Mouse (Mus musculus): ENCODE data around the gene Bri3bp.

Gene Bri3bp

DNA sequence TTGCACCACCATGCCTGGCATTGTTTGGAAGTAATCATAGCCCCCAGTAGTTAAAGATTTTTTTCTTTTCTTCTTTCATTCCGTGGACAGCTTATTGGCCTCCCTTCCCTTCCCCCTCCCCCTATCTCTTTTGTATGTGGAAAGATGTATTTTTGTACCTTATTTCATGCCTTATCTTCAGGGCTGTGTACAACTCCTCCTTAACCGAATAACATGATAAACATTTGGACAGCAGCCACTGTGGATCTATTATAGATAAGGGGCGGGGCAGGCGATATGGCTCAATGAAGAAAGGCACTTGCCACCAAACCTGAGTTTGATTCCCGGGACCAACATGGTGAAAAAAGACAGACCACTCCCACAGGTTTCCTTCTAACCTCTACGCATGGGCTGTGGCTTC, 16.2 kb downstream of the Bri3bp start:
- DNase-seq, result no peak

DNA sequence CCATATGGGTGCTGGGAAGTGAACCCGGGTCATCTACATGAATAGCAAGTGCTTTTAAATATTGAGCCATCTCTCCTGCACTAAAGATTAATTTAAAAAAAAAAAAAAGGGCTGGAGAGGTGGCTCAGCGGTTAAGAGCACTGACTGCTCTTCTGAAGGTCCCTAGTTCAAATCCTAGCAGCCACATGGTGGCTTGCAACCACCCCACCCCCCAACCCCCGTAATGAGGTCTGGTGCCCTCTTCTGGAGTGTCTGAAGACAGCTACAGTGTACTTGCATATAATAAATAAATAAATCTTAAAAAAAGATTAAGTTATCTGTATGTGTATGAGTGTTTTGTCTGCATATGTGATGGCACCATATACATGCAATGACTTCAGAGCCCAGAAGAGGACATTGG, 19.2 kb downstream of the Bri3bp start:
- DNase-seq, result no peak

DNA sequence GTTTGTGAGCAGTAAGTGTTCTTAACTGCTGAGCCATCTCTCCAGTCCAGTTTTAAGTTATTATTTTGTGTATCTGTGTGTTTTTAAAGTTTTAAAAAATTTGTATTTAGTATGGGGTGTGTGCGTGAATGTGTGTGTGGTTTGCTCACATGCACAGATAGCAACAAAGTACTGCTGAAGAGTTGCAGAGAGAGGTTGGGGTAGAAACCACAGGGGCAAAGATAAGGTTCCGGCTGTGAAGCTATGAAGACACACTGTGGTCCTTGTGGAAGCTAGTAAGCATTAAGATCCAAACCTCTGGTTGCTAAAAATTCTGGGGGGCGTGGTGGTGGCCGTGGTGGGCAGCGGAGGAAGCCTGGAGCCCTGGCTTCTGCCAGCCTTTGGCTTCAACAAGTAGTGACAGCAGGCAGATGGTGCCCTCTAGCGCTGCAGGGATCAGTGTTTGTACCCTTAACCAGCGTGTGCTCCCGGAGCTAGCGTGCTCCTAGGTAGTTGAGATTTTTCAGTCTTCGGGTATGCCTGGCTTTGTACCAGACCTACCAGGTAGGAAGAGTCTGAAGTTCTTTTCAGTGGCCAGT, 20.6 kb downstream of the Bri3bp start:
- DNase-seq, result peak; percentile 77

DNA sequence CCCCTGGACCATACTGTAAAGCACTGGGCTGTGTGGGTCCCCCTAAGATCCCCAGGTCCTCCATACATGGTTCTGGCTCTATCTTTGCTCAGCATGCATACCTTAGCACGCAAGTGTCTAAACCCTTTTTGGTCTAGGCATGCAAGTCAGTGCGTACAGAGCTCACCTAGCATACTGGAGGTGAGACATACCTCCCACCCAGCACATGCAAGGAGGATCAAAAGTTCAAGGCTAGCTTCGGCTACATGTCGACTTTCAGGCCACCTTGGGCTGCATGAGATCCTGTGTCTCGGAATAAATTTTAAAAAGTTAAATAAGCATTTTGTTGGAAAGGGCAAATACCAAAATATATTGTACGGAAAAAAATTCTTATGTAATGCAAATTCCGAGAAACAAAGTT, 23.8 kb downstream of the Bri3bp start:
- DNase-seq, result no peak

DNA sequence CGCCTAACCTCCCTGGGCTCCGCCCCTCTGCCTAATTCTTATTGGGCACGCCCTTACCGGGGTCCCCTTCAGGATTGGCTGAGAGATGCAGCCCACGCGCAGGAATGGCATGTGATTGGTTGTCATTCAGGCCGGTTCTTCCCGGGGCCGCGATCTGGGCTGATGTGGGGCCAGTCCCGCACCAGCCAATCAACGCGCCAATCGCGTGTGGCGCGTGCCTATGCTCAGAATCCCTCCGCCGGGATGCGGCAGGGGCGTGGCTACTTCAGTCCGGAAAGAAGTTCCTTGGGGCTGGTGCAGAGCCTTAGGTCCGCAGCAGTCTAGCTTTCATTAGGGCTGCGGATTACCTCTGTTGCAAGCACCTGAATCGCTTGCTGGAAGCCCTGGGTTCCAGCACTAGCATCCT, 24.3 kb downstream of the Bri3bp start:
- DNase-seq, result peak; percentile 99

DNA sequence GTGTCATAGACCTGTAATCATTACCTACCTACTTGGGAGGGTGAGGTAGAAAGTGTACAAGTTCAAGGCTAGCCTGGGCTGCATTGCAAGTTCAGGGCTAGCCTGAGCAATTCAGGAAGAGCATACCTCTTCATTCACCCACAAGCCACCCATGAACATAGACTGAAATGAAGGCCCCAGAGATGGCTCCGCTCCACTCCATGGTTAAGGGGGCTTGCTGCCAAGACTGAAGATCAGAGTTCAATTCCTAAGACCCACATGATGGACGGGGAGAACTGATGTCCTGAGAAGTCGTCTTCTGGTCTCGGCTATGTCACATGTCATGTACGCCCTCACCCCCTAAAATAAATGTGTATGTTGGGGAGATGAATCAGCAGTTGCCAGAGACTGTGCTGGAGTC, 25.1 kb downstream of the Bri3bp start:
- DNase-seq, result peak; percentile 70

DNA sequence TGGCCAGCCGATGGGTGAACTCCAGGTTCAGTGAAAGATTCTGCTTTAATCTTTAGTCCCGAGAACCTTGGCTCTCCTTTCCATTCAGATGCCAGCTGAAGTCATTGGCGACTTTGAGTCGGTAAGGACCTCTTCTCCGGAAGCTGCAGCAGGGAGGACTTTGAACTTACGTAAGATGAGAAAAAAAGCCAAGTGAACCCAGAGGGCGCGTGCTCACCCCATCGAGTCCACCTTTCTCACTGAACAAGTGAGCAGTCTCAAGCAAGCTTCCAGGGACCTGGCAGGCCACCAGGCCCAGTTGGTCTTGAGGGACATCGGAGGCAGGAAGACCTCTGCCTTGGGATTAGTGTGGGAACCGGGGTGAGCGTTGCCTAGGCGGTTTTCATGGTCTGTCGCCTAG, 25.9 kb downstream of the Bri3bp start:
- DNase-seq, result peak; percentile 95

DNA sequence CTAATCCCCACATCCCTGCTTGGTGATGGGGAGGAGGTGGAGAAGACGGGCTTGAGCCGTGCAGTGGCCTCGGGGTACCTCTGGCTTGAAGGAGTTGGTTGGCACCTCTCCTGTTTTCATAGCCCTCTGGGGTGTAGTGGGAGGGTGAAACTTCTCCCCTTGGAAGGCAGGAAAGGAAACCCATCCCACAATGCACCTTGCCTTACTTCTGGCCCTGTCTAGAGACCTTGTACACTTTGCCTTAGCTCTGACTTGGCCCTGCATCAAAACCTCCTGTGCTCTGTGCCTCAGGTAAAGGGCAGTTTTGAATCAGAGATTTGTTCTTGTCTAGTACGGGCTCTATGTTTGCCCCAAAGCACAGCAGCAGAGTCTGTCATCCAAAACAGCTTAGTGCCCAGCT, 29.3 kb downstream of the Bri3bp start:
- DNase-seq, result peak; percentile 83

DNA sequence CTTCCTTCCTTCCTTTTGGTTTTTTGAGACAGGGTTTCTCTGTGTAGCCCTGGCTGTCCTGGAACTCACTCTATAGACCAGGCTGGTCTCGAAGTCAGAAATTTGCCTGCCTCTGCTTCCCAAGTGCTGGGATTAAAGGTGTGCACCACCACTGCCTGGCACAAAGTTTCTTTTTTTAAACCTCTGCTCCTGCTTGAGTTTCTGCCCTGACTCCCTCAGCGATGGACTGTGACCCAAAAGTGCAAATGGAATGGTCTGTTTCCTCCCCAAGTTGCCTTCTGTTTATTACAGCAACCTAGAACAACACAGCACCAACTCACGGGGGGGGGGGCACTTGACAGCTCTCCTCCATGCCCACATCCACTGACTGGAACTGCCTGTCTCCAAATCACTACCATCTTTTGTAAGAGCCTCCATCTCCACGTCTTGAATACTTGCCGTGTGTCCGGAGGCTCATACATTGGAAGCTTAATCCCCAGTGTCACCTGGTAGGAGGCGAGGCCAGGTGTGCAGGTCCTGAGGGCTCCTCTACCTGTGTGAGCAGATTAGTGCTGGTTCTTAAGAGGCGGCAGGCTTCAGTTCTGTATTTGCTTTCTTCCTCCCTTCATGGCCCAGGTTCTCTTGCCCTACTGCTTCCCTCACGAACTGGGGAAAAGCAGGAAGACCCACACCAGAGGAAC, 31.6 kb downstream of the Bri3bp start:
- peak; percentile 64 for DNase-seq

DNA sequence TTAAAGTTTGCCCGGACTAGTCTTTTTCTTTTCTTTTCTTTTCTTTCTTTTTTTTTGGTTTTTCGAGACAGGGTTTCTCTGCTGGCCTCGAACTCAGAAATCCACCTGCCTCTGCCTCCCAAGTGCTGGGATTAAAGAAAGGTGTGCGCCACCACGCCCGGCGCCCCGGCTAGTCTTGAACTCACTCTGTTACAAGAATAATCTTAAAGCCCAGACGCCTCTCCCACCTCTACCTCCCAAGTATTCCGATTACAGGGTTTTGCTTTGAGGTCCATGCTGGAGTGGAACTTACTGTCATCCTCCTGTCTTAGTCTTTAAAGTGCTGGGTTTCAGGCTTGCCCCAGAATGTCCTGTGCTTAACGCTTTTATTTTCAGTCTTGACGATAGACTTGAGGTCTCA, 33.7 kb downstream of the Bri3bp start:
- no peak for DNase-seq

DNA sequence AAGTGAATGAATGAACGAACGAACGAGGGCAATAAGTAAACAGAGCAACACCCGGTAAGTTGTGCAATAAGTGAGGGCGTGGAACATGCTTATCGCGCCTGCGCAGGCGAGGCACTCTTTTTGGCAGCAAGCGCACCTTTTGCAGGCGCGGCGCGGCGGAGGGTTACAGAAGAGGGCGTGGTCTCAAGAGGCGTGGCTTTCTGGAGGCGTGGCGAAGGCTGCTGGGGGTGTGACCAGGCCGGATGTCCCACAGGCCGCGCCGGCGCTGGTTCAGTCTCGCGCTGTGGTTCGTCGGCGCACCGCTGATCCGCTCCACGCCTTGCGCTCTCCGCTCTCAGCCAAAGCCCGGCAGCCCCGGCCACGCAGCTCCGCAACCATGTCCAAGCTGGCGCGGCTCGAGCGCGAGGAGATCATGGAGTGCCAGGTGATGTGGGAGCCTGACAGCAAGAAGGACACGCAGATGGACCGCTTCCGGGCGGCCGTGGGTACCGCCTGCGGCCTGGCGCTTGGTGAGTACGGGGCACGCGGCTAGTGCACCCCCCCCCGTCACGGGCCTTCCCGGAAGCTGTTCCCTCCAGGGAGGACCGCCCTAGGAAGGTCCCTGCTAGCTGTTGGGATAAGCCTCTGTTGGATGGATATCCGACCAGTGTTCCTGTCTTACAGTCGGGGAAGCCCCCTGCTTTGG, 34.4 kb downstream of the Bri3bp start, which contains the start of gene Aacs:
TSS of gene Aacs (plus strand) at position 214 of the 685 bp plus-strand sequence.
- DNase-seq, result peak; percentile 99

DNA sequence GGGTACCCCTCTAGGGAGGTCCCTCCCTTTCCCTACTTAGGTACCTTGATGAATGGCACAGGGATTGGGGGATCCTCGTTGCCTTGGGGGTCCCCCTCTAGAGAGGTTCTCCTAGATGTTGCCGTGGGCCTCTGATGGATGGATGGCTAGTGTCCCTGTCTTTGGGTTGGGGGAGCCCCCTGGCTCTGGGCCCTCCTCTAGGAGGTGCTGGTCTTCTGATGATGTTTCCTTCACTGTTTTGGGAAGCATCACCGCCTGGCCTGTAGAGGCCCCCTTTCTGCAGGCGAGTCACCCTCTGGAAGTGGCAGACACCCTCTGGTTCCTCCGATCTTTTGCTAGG, 34.9 kb downstream of the Bri3bp start:
- DNase-seq, result no peak

DNA sequence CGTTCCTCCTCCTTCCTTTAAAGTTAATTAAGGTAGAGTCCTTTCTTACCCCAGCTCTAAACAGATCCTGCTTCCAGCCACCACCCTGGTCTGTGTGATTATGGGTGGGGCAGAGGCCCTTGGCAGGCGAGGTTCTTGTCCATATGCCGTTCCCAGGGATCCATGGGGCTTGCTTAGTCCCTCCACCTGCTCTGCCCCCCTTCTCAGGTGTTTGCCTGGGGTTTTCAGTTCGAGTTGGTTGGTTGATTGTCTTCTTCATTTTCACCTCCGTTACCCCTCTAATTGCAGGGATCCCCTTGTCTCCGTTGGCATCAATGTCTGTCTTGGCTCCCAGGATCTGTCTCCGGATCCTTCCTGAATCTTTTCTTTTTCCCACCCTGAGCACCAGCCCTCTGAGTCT, 35.4 kb downstream of the Bri3bp start:
- peak; percentile 27 for DNase-seq

DNA sequence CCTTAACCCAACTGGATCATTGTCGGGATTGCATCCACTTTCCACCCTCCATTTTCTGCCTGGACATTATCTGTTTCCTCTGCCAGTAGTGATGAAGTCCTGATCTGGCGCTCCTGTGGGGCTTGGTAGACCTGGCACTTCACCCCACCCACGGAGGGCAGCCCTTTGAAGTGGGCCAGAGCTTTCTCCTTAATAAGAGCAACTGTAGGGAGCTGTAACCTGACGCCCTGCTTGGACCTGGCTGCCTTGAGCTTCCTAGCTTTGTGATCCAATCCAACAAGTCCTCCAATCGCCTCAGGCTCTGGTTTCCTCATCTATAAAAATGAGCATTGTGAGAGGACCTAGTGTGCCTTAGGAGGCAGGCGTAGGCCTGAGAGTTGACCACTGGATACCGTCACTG, 36.2 kb downstream of the Bri3bp start:
- DNase-seq, result no peak

DNA sequence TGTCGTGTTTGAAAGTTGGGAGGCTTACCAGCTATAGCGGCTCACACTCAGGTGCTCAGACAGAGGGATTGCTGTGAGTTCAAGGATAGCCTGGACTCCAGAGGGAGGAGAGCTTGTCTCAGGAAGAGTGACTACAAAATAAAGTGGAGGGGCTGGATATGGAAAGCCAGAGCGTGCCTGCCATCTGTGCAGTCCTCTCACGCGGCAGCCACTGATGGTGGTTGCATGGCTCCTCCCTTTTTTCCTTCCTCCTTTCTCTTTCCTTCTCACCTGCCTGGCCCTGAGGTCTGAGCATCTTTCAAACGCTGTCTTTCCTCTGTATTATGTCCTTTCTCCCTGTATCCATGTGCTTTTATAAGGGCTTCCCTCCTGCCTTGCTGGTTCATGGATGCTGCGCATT, 36.7 kb downstream of the Bri3bp start:
- no peak for DNase-seq

DNA sequence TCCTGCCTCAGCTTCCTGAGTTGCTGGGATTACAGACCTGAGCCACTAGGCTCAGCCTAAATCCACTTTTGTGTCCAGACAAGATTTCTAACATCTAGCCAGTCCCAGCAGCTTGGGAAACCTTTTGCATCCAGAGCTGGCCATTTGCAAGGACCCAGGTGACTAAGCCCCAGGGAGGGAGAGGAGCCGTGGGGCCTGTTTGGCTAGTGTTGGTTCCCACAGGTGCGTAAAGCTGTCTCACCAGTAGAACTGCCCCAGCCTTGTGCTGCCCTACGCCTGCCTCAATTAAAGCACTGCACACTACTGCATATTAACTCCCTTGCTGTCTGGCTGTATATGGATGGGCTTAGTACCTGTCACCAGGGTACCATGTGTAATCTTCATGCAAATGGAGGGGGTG, 38.0 kb downstream of the Bri3bp start:
- no peak for DNase-seq

DNA sequence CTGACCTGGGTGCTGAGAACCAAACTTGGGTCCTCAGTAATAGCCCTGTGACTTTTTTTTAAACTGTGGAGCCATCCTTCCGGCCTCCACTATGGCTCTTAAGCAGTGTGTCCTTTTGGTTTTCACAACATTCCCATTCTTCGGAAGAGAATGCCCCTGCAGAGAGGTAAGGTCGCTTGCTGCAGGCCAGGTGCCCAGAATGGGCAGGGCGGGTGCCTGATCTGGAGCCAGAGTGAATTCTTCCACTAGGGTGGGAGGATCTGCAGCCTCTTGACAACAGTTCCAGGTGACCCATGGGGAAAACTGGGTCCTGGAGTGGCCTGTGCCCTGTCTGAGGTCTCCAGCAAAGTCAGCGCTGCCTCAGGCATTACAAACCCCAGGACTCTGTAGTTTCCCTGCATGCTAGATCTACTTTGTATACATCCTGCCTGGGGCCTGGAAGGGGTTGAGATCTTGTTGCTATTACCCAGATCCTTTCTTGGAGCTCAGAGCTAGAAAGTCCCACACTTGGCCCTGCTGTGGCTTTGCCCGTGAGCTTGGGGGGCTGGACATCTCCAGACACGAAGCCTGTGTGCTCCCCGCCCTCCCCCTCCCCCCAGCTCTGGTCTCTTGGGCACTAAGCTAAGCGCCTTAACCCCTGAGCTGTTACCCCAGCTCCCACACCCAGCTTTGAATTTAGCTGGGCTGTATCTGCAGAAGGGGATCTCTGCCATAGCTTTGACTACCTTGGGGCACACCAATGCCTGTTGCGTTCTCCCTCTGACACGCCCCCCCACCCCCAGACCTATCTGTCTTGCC, 39.3 kb downstream of the Bri3bp start:
- DNase-seq, result peak; percentile 28

DNA sequence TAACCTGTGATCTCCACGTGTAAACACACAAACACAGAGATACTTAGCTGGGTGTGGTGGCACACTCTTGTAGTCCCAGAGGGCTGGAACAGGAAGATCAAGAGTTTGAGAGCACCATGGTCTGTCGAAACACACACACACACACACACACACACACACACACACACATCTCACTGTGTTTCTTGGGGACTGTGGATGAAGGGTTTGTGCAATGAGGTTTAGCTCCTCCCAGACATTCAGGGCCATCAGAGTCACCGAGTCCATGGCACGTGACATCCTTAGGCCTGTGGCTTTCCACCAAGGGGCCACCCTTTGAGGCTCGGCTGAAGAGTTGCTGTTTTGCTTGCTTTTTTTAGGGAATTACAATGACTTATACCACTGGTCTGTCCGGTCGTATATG, 41.1 kb downstream of the Bri3bp start:
- no peak for DNase-seq

DNA sequence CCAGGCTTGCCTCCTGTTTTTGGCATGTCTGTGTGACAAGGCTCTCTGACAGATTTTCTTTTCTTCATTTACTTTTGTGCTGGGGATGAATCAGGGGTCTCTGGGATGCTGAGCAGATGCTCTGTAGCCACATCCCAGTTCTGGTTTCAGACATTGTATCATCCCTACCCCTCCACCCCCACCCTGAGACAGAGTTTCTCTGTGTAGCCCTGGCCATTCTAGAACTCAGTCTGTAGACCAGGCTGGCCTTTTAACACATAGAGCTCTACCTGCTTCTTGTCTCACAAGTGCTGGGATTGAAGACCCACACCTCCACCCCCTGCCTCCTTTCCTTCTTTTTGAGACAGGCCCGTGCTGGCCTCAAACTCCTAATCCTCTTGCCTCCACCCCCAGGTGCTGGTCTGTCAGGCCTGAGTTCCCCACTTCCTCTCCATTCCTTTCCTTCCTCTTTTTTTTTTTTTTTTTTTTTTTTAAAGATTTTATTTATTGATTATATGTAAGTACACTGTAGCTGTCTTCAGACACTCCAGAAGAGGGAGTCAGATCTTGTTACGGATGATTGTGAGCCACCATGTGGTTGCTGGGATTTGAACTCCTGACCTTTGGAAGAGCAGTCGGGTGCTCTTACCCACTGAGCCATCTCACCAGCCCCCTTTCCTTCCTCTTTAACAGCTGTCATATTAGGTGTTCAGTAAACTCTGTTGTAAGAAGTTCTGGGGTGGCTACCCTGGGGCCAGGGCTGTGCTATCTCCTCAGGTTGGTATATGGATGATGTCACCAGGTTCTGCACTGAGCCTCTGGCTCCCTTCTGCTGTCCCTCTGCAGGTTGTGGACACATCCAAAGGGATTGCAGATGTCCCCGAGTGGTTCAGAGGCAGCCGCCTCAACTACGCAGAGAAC, 42.6 kb downstream of the Bri3bp start:
- DNase-seq, result no peak

DNA sequence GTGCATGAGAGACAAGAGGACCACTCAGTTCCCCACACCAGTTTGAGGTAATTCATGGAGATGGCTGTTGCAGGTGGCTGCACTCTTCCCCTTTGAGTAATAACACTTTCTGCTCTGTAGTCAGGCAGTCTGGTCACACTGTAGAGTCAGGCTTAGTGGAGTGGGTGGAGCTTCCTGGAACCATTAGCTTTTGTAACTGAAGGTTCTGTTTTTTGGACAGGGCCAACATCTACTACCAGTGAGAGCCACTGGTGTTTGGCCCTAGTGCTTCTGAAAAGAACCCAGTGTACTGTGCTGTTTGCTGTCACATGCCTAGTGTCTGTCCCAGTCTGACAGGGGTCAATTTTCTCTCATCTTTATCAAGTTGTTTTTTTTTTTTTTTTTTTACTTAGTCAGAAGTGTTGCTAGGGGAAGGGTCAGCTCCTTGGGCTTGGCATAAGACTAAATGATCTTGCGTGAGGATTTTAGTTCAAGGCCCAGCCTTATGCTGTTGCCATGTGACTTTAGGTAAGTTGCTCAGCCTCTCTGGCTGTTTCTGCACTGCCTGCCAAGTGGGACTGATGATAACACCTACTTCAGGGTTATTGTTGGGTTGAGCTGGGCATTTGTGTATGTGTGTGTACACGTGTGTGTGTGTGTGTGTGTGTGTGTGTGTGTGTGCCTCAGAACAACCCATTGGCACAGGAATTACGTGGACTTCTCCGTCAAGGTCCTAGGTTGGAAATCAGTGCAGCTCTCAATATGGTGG, 43.8 kb downstream of the Bri3bp start:
- DNase-seq, result peak; percentile 55

DNA sequence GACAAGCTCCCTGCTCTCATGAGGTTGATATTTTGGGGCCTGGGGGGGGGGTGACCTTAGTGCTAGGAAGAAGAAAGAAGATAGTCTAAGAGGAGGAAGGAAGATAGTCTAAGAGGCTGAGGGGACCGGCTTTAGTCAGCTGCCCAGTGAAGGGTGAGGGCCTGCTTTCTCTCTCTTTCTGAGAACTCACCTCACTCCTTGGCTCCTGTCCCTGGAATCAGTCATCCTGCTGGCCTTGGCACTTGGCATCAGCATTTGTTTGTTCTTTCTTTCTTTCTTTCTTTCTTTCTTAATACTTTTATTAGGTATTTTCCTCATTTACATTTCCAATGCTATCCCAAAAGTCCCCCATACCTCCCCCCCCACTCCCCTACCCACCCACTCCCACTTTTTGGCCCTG, 44.7 kb downstream of the Bri3bp start:
- peak; percentile 31 for DNase-seq
